Mouse (Mus musculus) heart, embryonic 16.5 days (tissue): ENCODE measurements around the gene Zfp618. TPM values are rescaled to one million over a fixed set of nuclear protein-coding genes. Genes with fewer than 3 reads are reported as not detected.

Experiments
- ATAC-seq: fragments of 200-750 bp; cut with Nextera tagmentation; replicated peaks from 2 replicates; pipeline ENCODE4 v1.8.0; 2017; ENCODE audit warnings: moderate number of reproducible peaks; ENCODE audit not compliant: insufficient read depth, low FRiP score; ENCODE audit errors: extremely low read depth
- H3K27ac ChIP-seq: fragments of 300-500 bp; sonication (generic); 2 replicates; pipeline ENCODE4 v1.5.1; 2014; ENCODE audit warnings: mild to moderate bottlenecking, low read length, control low read depth, moderate library complexity
- H3K27me3 ChIP-seq: fragments of 300-500 bp; sonication (generic); 2 replicates; pipeline ENCODE4 v1.6.1; 2014; ENCODE audit warnings: low read length, mixed read lengths; ENCODE audit not compliant: control insufficient read depth, insufficient read depth
- H3K36me3 ChIP-seq: fragments of 300-500 bp; sonication (generic); 2 replicates; pipeline ENCODE4 v1.6.1; 2014; ENCODE audit not compliant: control insufficient read depth, insufficient read depth
- H3K4me1 ChIP-seq: fragments of 300-500 bp; sonication (generic); 2 replicates; pipeline ENCODE4 v1.6.1; 2014; ENCODE audit warnings: low read length, mixed read lengths; ENCODE audit not compliant: control insufficient read depth, insufficient read depth
- H3K4me2 ChIP-seq: fragments of 300-500 bp; sonication (generic); 2 replicates; pipeline ENCODE4 v1.6.1; 2014; ENCODE audit warnings: low read depth, mild to moderate bottlenecking, control low read depth, low read length
- H3K4me3 ChIP-seq: fragments of 300-500 bp; sonication (generic); 2 replicates; pipeline ENCODE4 v1.5.1; 2014; ENCODE audit warnings: mild to moderate bottlenecking, control low read depth, low read length
- H3K9ac ChIP-seq: fragments of 300-500 bp; sonication (generic); 2 replicates; pipeline ENCODE4 v1.6.1; 2014; ENCODE audit warnings: low read length, control low read depth
- H3K9me3 ChIP-seq: fragments of 300-500 bp; sonication (generic); replicated peaks from 2 replicates; pipeline ENCODE4 v1.6.1; 2016; ENCODE audit warnings: low read length; ENCODE audit not compliant: control insufficient read depth
- WGBS: fragments of 180-500 bp; shearing (Covaris S2); extraction: QIAGEN DNeasy Blood & Tissue Kit; methylation state at CpG from one replicate; pipeline ENCODE4 v1.1.7; 2014; 5-methylcytosine and 5-hydroxymethylcytosine counted together
- polyA plus RNA-seq: library from polyadenylated mRNA; unstranded; fragments of >200 nt; fragmentation: Nextera tagmentation; extraction: Ambion mirVana; gene quantifications from 2 replicates; pipeline ENCODE4 v1.2.1, GENCODE M21; 2015

Gene Zfp618
- polyA plus RNA-seq, 1 experiment from 2014 or later, result 12.5 TPM

DNA sequence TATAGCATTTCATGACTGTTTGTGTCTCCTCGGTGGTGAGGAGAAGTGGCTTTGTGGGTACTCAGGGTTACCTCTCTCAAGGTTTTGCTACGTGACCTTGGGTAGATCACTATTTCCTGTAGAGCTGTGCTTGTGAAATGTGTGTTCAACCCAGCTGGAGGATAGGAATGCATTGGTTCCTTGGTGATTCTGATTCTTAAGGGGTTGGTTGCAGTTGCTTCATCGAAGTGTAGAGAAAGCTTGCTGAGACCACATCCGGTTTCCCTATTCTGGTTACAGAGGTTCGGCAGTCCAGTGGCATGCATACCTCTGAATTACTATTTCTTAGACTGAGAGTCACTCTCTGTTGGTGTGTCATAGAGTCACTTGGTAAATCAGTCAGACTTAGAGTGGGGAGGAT lies 4.2 kb downstream of the Zfp618 start:
- Histone ChIP-seq H3K9me3 (no peaks in the 10 kb centered on the region), H3K27me3 (no peaks in the 10 kb centered on the region), H3K4me3 (no peak overlapping the region), H3K4me2 (no peak overlapping the region), H3K9ac (no peak overlapping the region), H3K36me3 (no peaks in the 10 kb centered on the region), H3K4me1 (peaks cover 8% of the 10 kb centered on the region), H3K27ac (no peak overlapping the region)
- 87% methylated on average over 5 of the region's 5 CpGs for WGBS
- ATAC-seq, result no peak

DNA sequence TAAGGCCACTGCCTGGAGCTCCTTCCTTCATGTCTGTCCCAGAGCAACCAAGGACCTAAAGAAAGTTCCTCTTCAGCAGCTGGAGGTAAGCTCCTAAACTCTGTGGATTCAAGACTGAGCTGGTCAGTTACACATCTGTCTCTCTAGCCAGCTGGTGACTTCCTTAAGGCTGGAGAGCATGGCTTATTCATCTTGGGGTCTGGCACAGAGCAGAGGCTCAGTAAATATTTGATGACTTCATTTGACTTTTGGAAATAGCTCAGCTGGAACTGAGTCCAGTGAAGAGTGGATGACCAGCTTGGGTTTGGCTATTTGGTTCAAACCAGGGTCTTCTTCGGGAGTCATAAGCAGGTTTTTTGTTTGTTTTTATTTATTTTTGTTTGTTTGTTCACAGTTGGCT lies 6.6 kb downstream of the Zfp618 start:
- no peak for ATAC-seq
- no peak overlapping the region for H3K9ac ChIP-seq
- WGBS, result 75% methylated on average over 1 of the region's 1 CpGs
- H3K36me3 ChIP-seq, result no peaks in the 10 kb centered on the region
- peaks cover 20% of the 10 kb centered on the region for H3K4me1 ChIP-seq
- no peaks in the 10 kb centered on the region for H3K27me3 ChIP-seq
- H3K9me3 ChIP-seq, result no peaks in the 10 kb centered on the region
- H3K4me2 ChIP-seq, result no peak overlapping the region
- H3K4me3 ChIP-seq, result no peak overlapping the region
- H3K27ac ChIP-seq, result no peak overlapping the region

DNA sequence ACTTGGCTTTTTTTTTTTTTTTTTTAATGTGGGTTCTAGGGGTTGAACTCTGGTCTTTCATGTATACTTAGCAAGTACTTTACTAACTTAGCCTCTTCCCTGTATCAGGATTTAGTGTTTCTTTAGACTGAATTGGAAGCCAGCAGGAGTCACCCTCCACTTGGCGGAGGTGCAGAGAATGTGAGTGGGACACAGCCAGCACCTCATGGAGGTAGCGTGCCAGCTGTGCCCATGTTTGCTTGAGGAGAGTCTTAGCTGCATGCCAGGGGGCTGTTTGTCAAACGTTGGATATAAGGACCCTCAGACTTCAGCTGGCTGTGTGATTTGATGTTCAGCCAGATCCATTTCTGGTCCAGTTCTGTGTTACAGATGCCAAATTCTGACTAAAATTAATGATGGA lies 7.7 kb downstream of the Zfp618 start:
- WGBS, result 66% methylated on average over 3 of the region's 3 CpGs
- no peak overlapping the region for H3K9ac ChIP-seq

DNA sequence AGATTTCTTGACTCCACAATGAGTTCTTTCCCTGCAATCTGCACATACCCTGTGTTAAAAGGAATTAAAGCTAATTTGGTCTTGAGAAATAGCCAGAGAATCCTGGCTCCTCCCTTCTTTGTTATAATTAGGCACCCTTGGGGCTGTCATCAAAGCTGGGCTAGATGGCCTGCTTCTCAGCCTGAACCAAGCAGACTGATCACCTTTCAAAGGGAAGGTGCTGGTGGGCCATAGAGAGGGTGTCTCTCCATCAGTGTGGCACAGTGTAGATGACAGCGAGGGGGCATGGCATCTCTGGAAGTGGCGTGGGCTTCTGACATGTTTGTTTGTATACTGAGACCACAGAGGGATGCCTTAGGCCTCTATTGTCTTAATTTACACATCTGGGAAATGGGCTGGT lies 9.5 kb downstream of the Zfp618 start:
- 85% methylated on average over 2 of the region's 2 CpGs for WGBS
- no peak for ATAC-seq
- H3K36me3 ChIP-seq, result no peaks in the 10 kb centered on the region

More for the DNA sequence above, 7.7 kb downstream of the Zfp618 start:
- Histone ChIP-seq H3K4me2 (no peak overlapping the region), H3K9me3 (no peaks in the 10 kb centered on the region), H3K4me3 (no peak overlapping the region), H3K27ac (no peak overlapping the region), H3K36me3 (no peaks in the 10 kb centered on the region), H3K4me1 (peaks cover 20% of the 10 kb centered on the region), H3K27me3 (no peaks in the 10 kb centered on the region)
- no peak for ATAC-seq

DNA sequence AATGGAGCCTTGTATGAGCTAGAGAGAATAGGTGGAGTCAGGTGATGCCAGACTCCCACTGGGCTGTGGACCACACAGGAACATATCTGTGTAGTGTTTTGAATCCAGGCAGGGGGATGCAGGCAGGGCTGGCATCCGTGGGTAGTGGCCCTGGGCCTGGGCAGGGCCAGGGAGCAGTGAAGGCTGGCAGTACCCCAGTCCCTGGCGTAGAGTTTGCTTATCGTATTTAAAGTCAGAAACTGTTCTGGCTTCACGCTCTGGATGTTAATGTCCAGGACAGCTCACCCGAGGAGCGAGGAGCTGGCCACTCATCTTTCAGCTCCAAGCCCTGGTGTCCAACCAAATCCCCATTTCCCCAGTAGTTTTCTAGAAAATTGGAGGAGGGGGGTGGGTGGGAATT lies 10.2 kb downstream of the Zfp618 start:
- Histone ChIP-seq H3K9me3 (no peaks in the 10 kb centered on the region), H3K9ac (no peak overlapping the region), H3K4me3 (no peak overlapping the region), H3K4me1 (peaks cover 15% of the 10 kb centered on the region), H3K27me3 (no peaks in the 10 kb centered on the region), H3K27ac (no peak overlapping the region), H3K4me2 (no peak overlapping the region), H3K36me3 (no peaks in the 10 kb centered on the region)
- ATAC-seq, result no peak
- 75% methylated on average over 6 of the region's 6 CpGs for WGBS

More for the DNA sequence above, 9.5 kb downstream of the Zfp618 start:
- H3K9ac ChIP-seq, result no peak overlapping the region
- no peaks in the 10 kb centered on the region for H3K9me3 ChIP-seq
- H3K27me3 ChIP-seq, result no peaks in the 10 kb centered on the region
- H3K4me3 ChIP-seq, result no peak overlapping the region
- no peak overlapping the region for H3K4me2 ChIP-seq
- H3K27ac ChIP-seq, result no peak overlapping the region
- peaks cover 15% of the 10 kb centered on the region for H3K4me1 ChIP-seq

DNA sequence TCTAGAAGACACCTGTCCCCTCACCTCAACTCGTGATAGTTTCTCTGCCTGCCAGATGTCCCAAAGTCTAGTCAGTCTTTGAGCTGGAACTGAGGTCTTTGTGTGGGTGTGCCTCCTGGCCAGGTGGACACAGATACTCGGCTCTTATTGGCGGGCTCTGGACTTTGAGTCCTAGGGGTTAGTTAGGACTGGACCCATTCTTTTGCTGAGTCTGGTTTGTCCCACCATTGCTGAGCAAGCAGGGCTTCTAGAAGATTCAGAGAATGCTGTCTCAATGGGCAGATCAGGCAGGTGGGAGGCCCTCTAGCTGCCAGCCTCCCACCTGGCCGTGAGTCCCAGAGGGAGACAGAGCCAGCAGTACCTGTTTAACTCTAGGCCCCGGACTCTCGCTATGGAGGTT lies 12.1 kb downstream of the Zfp618 start:
- no peak overlapping the region for H3K4me2 ChIP-seq

DNA sequence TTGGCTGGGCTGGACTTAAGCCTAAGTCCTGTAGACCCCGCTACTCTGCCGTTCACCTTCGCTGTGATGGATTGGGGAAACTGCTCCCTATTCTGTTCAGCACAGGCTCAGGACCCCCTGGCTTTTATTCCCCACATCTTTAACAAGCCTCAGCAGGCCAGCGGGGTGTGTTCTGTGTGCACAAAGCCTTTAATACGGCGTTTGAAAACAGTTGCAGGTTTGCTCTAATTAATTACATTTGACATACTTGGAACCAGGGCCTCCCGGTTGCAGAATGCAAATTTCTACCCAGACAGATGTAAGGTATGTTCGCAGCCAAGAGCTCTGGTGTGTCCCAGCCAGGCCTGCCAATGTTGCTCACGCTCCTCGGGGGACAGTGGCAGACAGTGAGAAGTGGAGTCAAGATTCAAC lies 13.1 kb downstream of the Zfp618 start:
- Histone ChIP-seq H3K4me2 (no peak overlapping the region), H3K4me1 (peaks cover 13% of the 10 kb centered on the region), H3K27me3 (no peaks in the 10 kb centered on the region), H3K27ac (no peak overlapping the region), H3K9ac (no peak overlapping the region), H3K36me3 (no peaks in the 10 kb centered on the region), H3K9me3 (no peaks in the 10 kb centered on the region), H3K4me3 (no peak overlapping the region)
- 75% methylated on average over 10 of the region's 10 CpGs for WGBS
- no peak for ATAC-seq

More for the DNA sequence above, 12.1 kb downstream of the Zfp618 start:
- WGBS, result 87% methylated on average over 6 of the region's 6 CpGs
- Histone ChIP-seq H3K9me3 (no peaks in the 10 kb centered on the region), H3K36me3 (no peaks in the 10 kb centered on the region), H3K4me1 (peaks cover 13% of the 10 kb centered on the region), H3K9ac (no peak overlapping the region), H3K27ac (no peak overlapping the region), H3K4me3 (no peak overlapping the region), H3K27me3 (no peaks in the 10 kb centered on the region)
- no peak for ATAC-seq

DNA sequence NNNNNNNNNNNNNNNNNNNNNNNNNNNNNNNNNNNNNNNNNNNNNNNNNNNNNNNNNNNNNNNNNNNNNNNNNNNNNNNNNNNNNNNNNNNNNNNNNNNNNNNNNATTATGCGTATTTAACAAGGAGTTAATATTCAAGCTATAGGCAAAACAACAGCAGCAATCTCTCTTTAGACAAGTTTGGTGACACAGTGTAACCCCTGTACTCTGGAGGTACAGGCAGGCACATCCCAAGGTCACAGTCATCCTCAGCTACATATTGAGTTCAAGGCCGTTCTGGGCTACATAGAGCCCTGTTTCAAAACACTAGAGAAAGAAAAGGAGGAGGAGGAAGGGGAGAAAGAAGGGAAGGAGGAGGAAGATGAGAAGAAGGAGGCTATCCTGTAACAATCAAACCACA lies 16.2 kb downstream of the Zfp618 start:
- WGBS, result 83% methylated on average over 2 of the region's 2 CpGs
- no peaks in the 10 kb centered on the region for H3K27me3 ChIP-seq
- no peaks in the 10 kb centered on the region for H3K9me3 ChIP-seq
- no peak overlapping the region for H3K4me3 ChIP-seq
- no peak overlapping the region for H3K27ac ChIP-seq
- no peaks in the 10 kb centered on the region for H3K36me3 ChIP-seq
- no peak for ATAC-seq
- H3K9ac ChIP-seq, result no peak overlapping the region
- no peaks in the 10 kb centered on the region for H3K4me1 ChIP-seq
- H3K4me2 ChIP-seq, result no peak overlapping the region

DNA sequence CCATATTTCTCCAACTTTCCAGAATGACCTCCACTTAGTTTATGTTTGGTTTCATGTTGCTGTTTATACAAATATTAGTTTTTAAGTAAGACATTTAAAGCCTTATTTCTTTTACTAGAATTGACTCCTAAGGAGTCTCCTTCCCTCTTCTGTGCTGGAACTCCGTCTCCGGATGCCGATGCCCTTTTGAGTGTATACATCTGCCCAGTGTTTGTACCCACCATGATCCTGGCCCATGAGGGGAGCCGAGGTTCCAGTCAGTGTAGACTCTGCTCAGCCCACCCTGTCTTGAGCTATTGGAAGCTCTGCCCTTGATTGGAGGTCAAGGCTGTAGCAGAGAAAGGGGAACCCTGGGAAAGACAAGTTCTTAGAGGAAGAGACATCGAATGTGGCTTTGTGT lies 18.2 kb downstream of the Zfp618 start:
- ATAC-seq, result no peak
- Histone ChIP-seq H3K4me2 (no peak overlapping the region), H3K36me3 (no peaks in the 10 kb centered on the region), H3K27ac (no peak overlapping the region), H3K9me3 (no peaks in the 10 kb centered on the region), H3K4me1 (no peaks in the 10 kb centered on the region), H3K27me3 (no peaks in the 10 kb centered on the region), H3K4me3 (no peak overlapping the region), H3K9ac (no peak overlapping the region)
- WGBS, result 94% methylated on average over 5 of the region's 5 CpGs

DNA sequence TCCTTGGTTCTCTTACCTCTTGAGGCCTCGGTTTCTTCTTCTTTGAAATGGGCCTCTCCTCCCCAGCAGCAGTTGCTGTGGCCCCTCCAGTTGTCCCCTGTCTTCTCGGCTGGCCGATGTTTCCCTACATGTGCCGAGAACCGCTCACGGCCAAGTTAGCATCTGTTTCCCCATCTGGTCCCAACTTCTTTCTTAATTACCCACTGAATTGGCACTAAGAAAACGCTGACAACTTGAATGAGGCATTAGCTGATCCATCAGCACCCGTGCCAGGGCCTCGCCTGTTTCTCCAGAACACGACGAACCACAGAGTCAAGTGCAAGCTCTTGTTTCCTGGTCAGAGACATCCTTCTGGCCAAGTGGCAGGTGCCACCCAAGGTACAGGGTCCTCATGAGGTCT lies 26.0 kb downstream of the Zfp618 start:
- Histone ChIP-seq H3K4me3 (no peak overlapping the region), H3K27me3 (no peaks in the 10 kb centered on the region), H3K4me1 (peaks cover 5% of the 10 kb centered on the region), H3K36me3 (no peaks in the 10 kb centered on the region), H3K9me3 (peaks cover 4% of the 10 kb centered on the region), H3K27ac (no peak overlapping the region), H3K4me2 (no peak overlapping the region), H3K9ac (no peak overlapping the region)
- WGBS, result 82% methylated on average over 11 of the region's 11 CpGs
- ATAC-seq, result no peak
